Mouse (Mus musculus): ENCODE results near the gene Rxrb.

Gene Rxrb

DNA sequence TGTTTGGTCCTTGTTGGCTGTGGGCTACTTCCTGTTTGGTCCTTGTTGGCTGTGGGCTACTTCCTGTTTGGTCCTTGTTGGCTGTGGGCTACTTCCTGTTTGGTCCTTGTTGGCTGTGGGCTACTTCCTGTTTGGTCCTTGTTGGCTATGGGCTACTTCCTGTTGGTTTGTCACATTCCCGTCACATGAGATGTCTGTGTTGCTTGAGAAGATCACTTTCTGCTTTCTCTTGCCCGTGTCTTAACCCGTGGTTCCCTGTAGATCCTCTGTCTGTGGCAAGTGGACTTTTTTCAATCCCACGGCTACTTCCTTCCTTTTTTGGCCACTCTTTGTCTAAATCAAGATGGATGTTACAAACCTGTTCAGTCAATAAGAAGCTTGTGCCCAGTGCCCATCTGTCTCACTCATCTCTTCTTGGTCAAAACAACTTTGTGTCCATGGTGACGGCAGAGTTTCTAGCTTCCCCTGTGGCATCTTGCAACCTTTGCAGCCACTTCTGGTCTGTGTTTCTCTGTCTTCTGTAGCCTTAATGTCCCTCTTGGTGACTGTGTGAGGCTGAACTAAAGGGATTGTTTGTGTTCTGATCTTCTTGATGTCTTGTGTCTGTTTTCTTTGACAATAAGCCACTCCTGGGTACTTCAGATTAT lies 15.9 kb downstream of the Rxrb start:
- DNase-seq (ENCODE audit: low spot score in 2 of 2): no peak

GRCm38 (mm10) chr17:34057224-34057623 lies 25.6 kb downstream of the Rxrb start:
- DNase-seq (ENCODE audit: low spot score in 2 of 2): no peak

- no peak for DNase-seq (ENCODE audit: low spot score in 2 of 2)
These were observed 37.3 kb downstream of the Rxrb start for GRCm38 (mm10) chr17:34068864-34069263.

- DNase-seq (ENCODE audit: low spot score in 2 of 2): no peak
These were observed 40.5 kb downstream of the Rxrb start for GRCm38 (mm10) chr17:34072091-34072490.

DNA sequence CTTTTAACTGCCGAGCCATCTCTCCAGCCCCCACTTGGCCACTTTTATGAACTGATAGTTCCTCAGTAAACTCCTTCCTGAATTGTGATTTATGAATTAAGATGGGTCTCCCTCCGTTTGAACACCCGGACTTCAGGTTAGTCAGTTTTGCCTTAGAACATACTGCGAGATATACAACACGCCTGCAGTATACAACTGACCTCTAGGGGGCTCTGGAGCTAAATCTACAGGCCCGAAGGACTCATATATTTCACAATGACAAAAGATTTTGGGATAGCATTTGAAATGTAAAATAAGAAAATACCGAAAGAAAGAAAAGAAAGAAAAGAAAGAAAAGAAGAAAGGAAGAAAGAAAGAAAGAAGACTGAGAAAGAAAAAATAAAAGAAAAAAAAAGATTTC lies 43.7 kb downstream of the Rxrb start:
- DNase-seq (ENCODE audit: low spot score in 2 of 2): peak in 1 of 2 experiments; percentile 70

DNA sequence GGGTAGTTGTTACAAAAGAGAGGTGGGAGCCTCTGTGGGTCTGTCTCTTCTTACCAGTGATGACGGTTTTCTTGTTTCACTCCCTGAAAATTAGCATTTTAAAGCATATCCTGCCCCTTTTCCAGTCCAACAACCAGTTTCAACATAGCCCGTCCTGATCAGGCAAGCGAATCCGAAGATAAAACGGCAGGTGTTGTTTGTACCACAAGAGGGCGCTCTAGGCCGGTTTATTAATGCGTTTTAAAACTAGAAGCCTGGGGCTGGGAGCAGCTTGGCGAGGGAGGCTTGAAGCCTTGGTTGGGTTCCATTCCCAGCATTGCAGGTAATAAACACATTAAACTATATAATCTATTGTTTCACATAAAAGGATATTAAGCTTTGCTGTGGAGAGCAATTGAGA lies 45.9 kb downstream of the Rxrb start:
- DNase-seq (ENCODE audit: low spot score in 2 of 2): peak in 1 of 2 experiments; percentile 72

DNA sequence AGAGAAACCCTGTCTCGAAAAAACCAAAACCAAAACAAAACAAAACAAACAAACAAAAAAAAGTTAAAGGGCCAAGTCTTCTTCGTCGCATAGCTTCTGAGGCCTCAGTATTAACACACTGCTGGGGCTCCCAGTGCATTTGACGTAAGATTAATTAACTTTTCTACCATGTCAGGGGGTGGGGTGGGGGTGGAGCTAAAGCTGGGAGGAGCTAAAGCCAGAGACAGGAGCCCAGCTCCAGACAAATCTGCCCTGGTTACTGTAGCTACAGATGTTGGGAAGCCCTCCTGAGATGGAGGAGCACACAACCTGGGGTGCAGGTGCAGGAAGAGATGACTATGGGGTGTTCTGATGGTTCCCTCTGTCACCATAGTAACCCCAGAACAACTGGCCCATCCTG lies 46.5 kb downstream of the Rxrb start:
- DNase-seq (ENCODE audit: low spot score in 2 of 2): no peak

DNA sequence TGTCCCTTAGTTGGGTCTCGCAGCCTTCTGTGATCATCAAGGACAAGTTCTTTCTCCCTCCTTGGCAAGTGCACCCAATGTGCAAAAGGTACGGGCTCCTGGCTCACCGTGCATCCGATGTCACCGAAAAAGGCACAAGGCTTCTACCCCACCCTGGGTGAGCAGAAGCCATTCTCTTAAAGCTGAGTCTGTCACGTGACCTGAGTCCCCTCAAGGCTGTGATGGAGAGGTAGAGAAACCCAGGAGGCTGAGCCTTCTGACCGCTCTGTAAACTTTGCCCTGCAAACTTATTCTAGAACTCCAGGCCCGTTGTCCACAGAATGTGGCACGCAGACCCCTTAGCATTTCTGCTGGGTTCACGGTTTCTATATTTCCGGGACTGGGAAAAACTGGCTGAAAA lies 47.4 kb downstream of the Rxrb start:
- DNase-seq (ENCODE audit: low spot score in 2 of 2): no peak

- DNase-seq (ENCODE audit: low spot score in 2 of 2): peak; percentile 37 to 48
These were observed 48.0 kb downstream of the Rxrb start for GRCm38 (mm10) chr17:34079621-34080020.

DNA sequence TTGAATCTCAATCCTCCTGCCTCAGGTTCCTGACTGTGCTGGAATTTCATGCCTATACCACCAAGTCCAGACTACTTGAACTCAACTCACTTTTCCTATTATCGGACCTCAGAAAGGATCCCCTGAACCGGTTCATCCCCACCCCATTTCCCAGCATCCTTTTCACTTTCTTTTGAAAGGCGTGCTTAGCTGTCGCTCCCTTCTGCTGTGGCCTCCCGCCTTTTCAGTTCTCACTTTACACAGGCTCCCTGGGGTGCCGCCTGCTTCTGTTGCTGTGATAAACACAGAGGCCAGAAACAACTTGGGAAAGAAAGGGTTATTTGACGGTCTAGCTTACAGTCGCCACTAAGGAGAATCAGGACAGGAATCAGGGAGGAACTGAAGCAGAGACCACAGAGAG lies 51.5 kb downstream of the Rxrb start:
- DNase-seq (ENCODE audit: low spot score in 2 of 2): no peak

GRCm38 (mm10) chr17:34087386-34087785 lies 55.8 kb downstream of the Rxrb start:
- no peak for DNase-seq (ENCODE audit: low spot score in 2 of 2)
